Mouse (Mus musculus) CD4-positive, CD25-positive, alpha-beta regulatory T cell, adult 4 months (primary cell): Measurements from ENCODE around the gene E030018B13Rik. TPM values are rescaled to one million over a fixed set of nuclear protein-coding genes. Genes with fewer than 3 reads are reported as not detected.

Source experiments
- ATAC-seq: one replicate; pipeline ENCODE4 v1.8.0; 2017
- polyA plus RNA-seq, 2 experiments: library from polyadenylated mRNA; unstranded; fragments of 100-300 nt; shearing (Covaris generic); gene quantifications; one replicate each; pipeline ENCODE4 v1.2.1; 2017

E030018B13Rik gene
- polyA plus RNA-seq, 2 experiments from 2014 or later: not detected

GRCm38 (mm10) chr7:63918771-63919768 lies 2.4 kb downstream of the E030018B13Rik start:
- ATAC-seq: no peak

GRCm38 (mm10) chr7:63921909-63922562 lies 5.4 kb downstream of the E030018B13Rik start:
- ATAC-seq: peak; percentile 46

GRCm38 (mm10) chr7:63922571-63922970 lies 5.9 kb downstream of the E030018B13Rik start:
- ATAC-seq: no peak

GRCm38 (mm10) chr7:63922975-63923374 lies 6.3 kb downstream of the E030018B13Rik start:
- ATAC-seq: no peak

- no peak for ATAC-seq
Observed at GRCm38 (mm10) chr7:63924151-63924550, 7.5 kb downstream of the E030018B13Rik start.

- ATAC-seq: no peak
Observed at GRCm38 (mm10) chr7:63924747-63925412, 8.2 kb downstream of the E030018B13Rik start.

GRCm38 (mm10) chr7:63925413-63926360 lies 9.0 kb downstream of the E030018B13Rik start:
- peak; percentile 79 for ATAC-seq

- ATAC-seq: no peak
Observed at GRCm38 (mm10) chr7:63926492-63926891, 9.8 kb downstream of the E030018B13Rik start.

GRCm38 (mm10) chr7:63927121-63927520 lies 10.5 kb downstream of the E030018B13Rik start:
- no peak for ATAC-seq

GRCm38 (mm10) chr7:63929080-63929479 lies 12.4 kb downstream of the E030018B13Rik start:
- ATAC-seq: no peak

GRCm38 (mm10) chr7:63930132-63930531 lies 13.5 kb downstream of the E030018B13Rik start:
- peak; percentile 69 for ATAC-seq

- no peak for ATAC-seq
Observed at GRCm38 (mm10) chr7:63930766-63931165, 14.1 kb downstream of the E030018B13Rik start.

GRCm38 (mm10) chr7:63932461-63932860 lies 15.8 kb downstream of the E030018B13Rik start:
- no peak for ATAC-seq

- ATAC-seq: no peak
Observed at GRCm38 (mm10) chr7:63933905-63934304, 17.2 kb downstream of the E030018B13Rik start.

- no peak for ATAC-seq
Observed at GRCm38 (mm10) chr7:63934530-63934929, 17.9 kb downstream of the E030018B13Rik start.

GRCm38 (mm10) chr7:63935809-63936187 lies 19.1 kb downstream of the E030018B13Rik start:
- no peak for ATAC-seq

GRCm38 (mm10) chr7:63936188-63936985 lies 19.7 kb downstream of the E030018B13Rik start:
- peak; percentile 0 for ATAC-seq

GRCm38 (mm10) chr7:63936986-63937235 lies 20.3 kb downstream of the E030018B13Rik start:
- ATAC-seq: no peak

GRCm38 (mm10) chr7:63937236-63938065 lies 20.8 kb downstream of the E030018B13Rik start:
- ATAC-seq: peak; percentile 33
